Mouse (Mus musculus): ENCODE measurements around the gene Lyrm4. TPM values are rescaled to one million over a fixed set of nuclear protein-coding genes. Genes with fewer than 3 reads are reported as not detected.
A peak's percentile ranks its signal among the peaks of the same experiment; 100 is the strongest.

Gene Lyrm4
- polyA plus RNA-seq, 1 experiment from 2014 or later: 24.5 TPM

DNA sequence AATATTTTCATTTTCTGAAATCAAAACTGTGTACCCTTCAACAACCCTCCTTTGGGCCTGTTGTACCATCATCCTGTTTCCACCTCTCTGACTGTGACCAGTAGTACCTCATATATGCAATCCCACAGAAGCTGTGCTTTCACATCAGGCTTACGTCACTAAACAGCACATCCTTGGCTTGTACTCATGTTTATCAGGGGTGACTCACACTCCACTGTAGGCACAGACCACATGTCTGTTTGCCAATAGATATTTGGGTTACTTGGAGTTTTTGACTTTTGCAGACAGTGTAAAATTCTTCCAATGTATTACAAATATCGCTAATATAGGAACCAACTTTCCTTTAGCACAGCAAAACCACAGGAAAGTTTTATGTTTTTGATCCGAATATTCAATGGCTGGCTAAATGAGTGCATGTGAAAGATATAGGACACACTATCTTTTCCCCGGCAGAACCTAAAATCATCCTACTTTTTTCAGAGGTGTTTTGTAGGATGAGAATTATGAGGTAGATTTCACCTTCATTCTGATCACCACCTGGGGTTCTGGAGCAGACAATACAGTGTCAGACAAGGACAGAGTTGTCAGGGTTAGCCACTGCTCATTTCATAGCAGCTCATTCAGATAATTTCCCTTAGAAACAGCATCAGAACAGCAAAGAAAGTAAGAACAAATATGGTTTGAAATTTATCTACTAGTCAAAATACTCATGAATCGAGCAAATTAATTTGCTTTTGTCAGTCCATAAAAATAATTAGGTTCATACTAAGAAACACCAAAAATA lies 30.5 kb downstream of the Lyrm4 start:
- Histone ChIP-seq H3K27me3 (ENCODE audit: insufficient read depth, poor library complexity, severe bottlenecking) (no peaks in the 10 kb centered on the region), H3K36me3 (no peaks in the 10 kb centered on the region; the same call in 1 of the 2 replicates), H3K9me3 (no peaks in the 10 kb centered on the region), H3K4me3 (no peak overlapping the region), H3K4me1 (peaks cover 26% of the 10 kb centered on the region), H3K27ac (no peak overlapping the region)
- no peak for DNase-seq (ENCODE audit: low spot score)
- 71% methylated on average over 5 of the region's 5 CpGs for WGBS

DNA sequence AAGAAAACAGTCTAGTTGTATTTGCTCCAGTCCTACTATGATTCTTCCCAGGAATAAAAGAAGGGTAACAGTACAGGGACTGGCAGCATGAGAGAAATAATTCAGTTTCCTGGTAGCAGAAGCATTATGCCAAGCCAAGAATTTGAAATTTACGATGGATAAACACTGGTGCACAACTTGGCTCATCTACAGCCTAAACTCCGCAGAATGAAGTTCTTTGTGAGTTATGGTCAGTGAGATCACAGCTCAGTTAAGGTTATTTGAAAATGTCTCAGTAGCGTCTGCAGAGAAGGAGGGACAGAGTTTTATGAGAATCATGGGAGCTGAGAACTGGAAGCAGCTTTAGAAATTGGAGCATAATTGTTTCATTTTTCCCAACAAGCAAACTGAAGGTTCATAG lies 31.4 kb downstream of the Lyrm4 start:
- no peak for DNase-seq (ENCODE audit: low spot score)
- Histone ChIP-seq H3K9me3 (no peaks in the 10 kb centered on the region), H3K4me1 (peaks cover 19% of the 10 kb centered on the region), H3K27ac (no peak overlapping the region), H3K27me3 (ENCODE audit: insufficient read depth, poor library complexity, severe bottlenecking) (no peaks in the 10 kb centered on the region), H3K4me3 (no peak overlapping the region), H3K36me3 (no peaks in the 10 kb centered on the region; the same call in 1 of the 2 replicates)
- 86% methylated on average over 3 of the region's 3 CpGs for WGBS

- peaks cover 6% of the 10 kb centered on the region for H3K4me1 ChIP-seq
- H3K9me3 ChIP-seq: no peaks in the 10 kb centered on the region
- H3K36me3 ChIP-seq: no peaks in the 10 kb centered on the region; the same call in 1 of the 2 replicates
- WGBS: 76% methylated on average over 3 of the region's 3 CpGs
- H3K27me3 ChIP-seq (ENCODE audit: insufficient read depth, poor library complexity, severe bottlenecking): no peaks in the 10 kb centered on the region
- H3K27ac ChIP-seq: no peak overlapping the region
- H3K4me3 ChIP-seq: no peak overlapping the region
- no peak for DNase-seq (ENCODE audit: low spot score)
Measured at GRCm38 (mm10) chr13:36084701-36085100, 32.6 kb downstream of the Lyrm4 start.

DNA sequence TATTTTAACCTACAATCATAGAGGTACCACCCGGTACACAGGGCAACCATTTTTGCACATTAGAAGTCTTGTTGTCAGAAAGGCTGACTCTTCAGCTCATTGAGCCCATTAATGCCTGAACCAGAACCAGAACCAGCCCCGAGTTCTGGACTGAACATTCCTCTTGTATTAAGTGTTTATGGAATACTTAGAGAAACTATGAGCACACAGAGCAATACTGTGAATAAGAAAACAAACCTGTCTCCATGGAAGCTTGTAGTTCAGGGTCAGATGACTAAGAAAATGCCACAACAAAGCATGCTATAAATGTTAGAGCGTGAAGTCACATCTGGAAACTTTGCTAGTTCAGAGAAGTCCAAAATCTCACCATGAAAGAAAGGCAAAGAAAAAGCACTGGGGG lies 35.7 kb downstream of the Lyrm4 start:
- Histone ChIP-seq H3K4me1 (no peaks in the 10 kb centered on the region), H3K27me3 (ENCODE audit: insufficient read depth, poor library complexity, severe bottlenecking) (no peaks in the 10 kb centered on the region), H3K4me3 (no peak overlapping the region), H3K27ac (no peak overlapping the region), H3K36me3 (no peaks in the 10 kb centered on the region; the same call in 1 of the 2 replicates), H3K9me3 (no peaks in the 10 kb centered on the region)
- 91% methylated on average over 3 of the region's 3 CpGs for WGBS
- DNase-seq (ENCODE audit: low spot score): no peak

GRCm38 (mm10) chr13:36074484-36074883 lies 42.8 kb downstream of the Lyrm4 start:
- DNase-seq (ENCODE audit: low spot score): no peak
- Histone ChIP-seq H3K9me3 (no peaks in the 10 kb centered on the region), H3K36me3 (no peaks in the 10 kb centered on the region), H3K4me1 (no peaks in the 10 kb centered on the region), H3K27me3 (ENCODE audit: insufficient read depth, poor library complexity, severe bottlenecking) (no peaks in the 10 kb centered on the region), H3K4me3 (no peak overlapping the region), H3K27ac (no peak overlapping the region)
- WGBS: 83% methylated on average over 3 of the region's 3 CpGs

DNA sequence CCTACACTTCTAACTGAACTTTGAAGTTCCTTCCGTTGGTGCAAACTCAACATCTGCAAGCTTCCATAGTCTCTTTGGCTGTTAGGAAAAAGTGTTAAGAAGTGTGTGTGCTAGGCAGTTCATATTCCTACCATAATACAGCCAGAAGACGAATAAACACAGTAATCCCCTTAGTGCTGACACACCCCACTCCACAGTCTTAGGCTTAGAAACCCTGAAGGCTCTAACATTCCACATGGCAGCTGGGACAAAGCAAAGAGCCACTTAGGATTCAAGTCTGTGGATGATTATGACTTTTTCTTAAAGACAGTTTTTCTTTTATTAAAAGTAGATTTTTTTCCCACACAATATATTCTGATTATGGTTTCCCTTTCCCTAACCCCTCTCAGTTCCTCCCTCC lies 50.6 kb downstream of the Lyrm4 start:
- H3K4me3 ChIP-seq: no peak overlapping the region
- DNase-seq (ENCODE audit: low spot score): no peak
- no peaks in the 10 kb centered on the region for H3K4me1 ChIP-seq
- no peak overlapping the region for H3K27ac ChIP-seq
- no peaks in the 10 kb centered on the region for H3K9me3 ChIP-seq
- no peaks in the 10 kb centered on the region for H3K27me3 ChIP-seq (ENCODE audit: insufficient read depth, poor library complexity, severe bottlenecking)
- no peaks in the 10 kb centered on the region for H3K36me3 ChIP-seq
- WGBS: 79% methylated on average over 2 of the region's 2 CpGs

GRCm38 (mm10) chr13:36057489-36057888 lies 59.8 kb downstream of the Lyrm4 start:
- no peaks in the 10 kb centered on the region for H3K27me3 ChIP-seq (ENCODE audit: insufficient read depth, poor library complexity, severe bottlenecking)
- H3K27ac ChIP-seq: no peak overlapping the region
- H3K9me3 ChIP-seq: no peaks in the 10 kb centered on the region
- H3K4me1 ChIP-seq: peaks cover 14% of the 10 kb centered on the region; the same call in 1 of the 2 replicates
- H3K4me3 ChIP-seq: no peak overlapping the region
- 76% methylated on average over 2 of the region's 2 CpGs for WGBS
- no peak for DNase-seq (ENCODE audit: low spot score)
- H3K36me3 ChIP-seq: no peaks in the 10 kb centered on the region

- DNase-seq (ENCODE audit: low spot score): peak; percentile 75
- no peak overlapping the region for H3K27ac ChIP-seq
- H3K9me3 ChIP-seq: no peaks in the 10 kb centered on the region
- 56% methylated on average over 4 of the region's 4 CpGs for WGBS
- no peaks in the 10 kb centered on the region for H3K36me3 ChIP-seq
- H3K27me3 ChIP-seq (ENCODE audit: insufficient read depth, poor library complexity, severe bottlenecking): no peaks in the 10 kb centered on the region
- H3K4me3 ChIP-seq: no peak overlapping the region
- peaks cover 14% of the 10 kb centered on the region; the same call in 1 of the 2 replicates for H3K4me1 ChIP-seq
Measured at GRCm38 (mm10) chr13:36056925-36057324, 60.4 kb downstream of the Lyrm4 start.

DNA sequence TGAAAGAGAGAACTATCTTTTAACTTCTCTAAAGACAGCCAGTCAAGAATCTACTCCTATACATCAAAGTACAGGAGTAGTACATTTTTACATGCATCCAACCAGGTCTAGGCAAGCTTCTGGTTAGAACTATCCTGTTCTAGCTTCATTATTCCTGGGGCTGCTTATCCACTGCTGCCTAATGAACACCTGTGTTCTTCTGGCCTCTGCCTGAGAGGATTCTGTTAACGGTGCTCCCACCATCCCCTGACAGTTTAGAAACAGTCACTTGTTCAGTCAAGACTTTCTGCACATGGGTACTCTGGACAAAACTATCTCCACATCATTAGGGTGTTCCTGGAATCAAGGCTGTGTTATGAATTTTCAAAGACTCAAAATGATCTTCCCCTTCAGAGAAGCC lies 60.8 kb downstream of the Lyrm4 start:
- WGBS: 73% methylated on average over 1 of the region's 1 CpGs
- no peak for DNase-seq (ENCODE audit: low spot score)
- H3K27ac ChIP-seq: no peak overlapping the region
- no peaks in the 10 kb centered on the region for H3K27me3 ChIP-seq (ENCODE audit: insufficient read depth, poor library complexity, severe bottlenecking)
- no peaks in the 10 kb centered on the region for H3K36me3 ChIP-seq
- H3K9me3 ChIP-seq: no peaks in the 10 kb centered on the region
- H3K4me1 ChIP-seq: peaks cover 14% of the 10 kb centered on the region; the same call in 1 of the 2 replicates
- H3K4me3 ChIP-seq: no peak overlapping the region

GRCm38 (mm10) chr13:36035528-36035927 lies 81.8 kb downstream of the Lyrm4 start:
- WGBS: 74% methylated on average over 4 of the region's 4 CpGs
- Histone ChIP-seq H3K27ac (no peak overlapping the region), H3K4me1 (peaks cover 15% of the 10 kb centered on the region; the same call in 1 of the 2 replicates), H3K4me3 (no peak overlapping the region), H3K9me3 (no peaks in the 10 kb centered on the region), H3K36me3 (no peaks in the 10 kb centered on the region), H3K27me3 (ENCODE audit: insufficient read depth, poor library complexity, severe bottlenecking) (no peaks in the 10 kb centered on the region)
- no peak for DNase-seq (ENCODE audit: low spot score)

DNA sequence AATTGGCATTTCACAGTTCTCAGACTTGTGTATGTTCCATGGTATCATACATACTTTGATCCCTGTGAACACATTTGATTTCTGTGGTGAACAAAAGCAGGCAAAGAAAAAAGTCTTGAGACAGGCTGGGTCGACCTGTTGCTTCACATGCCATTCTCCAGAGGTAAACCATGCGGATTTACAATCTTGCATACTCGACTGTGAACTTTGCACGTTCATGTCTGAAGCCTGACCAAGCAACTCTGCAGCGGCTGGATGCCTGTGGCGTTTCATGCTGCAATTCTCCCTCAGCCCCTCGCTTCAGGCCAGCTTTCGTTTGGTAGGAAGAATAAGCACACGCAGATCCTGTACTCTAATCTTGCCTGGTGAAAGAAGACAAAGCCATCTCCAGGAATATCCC lies 85.4 kb downstream of the Lyrm4 start:
- WGBS: 62% methylated on average over 9 of the region's 9 CpGs
- Histone ChIP-seq H3K27me3 (ENCODE audit: insufficient read depth, poor library complexity, severe bottlenecking) (no peaks in the 10 kb centered on the region), H3K9me3 (no peaks in the 10 kb centered on the region), H3K4me1 (peaks cover 15% of the 10 kb centered on the region; the same call in 1 of the 2 replicates), H3K4me3 (no peak overlapping the region), H3K36me3 (no peaks in the 10 kb centered on the region), H3K27ac (peak overlapping the region; percentile 56)
- DNase-seq (ENCODE audit: low spot score): no peak

GRCm38 (mm10) chr13:36019309-36020274 lies 97.7 kb downstream of the Lyrm4 start:
- WGBS: 58% methylated on average over 10 of the region's 10 CpGs
- H3K4me3 ChIP-seq: no peak overlapping the region
- peaks cover 17% of the 10 kb centered on the region for H3K4me1 ChIP-seq
- no peaks in the 10 kb centered on the region for H3K36me3 ChIP-seq
- no peak overlapping the region for H3K27ac ChIP-seq
- DNase-seq (ENCODE audit: low spot score): no peak
- no peaks in the 10 kb centered on the region for H3K27me3 ChIP-seq (ENCODE audit: insufficient read depth, poor library complexity, severe bottlenecking)
- no peaks in the 10 kb centered on the region for H3K9me3 ChIP-seq

DNA sequence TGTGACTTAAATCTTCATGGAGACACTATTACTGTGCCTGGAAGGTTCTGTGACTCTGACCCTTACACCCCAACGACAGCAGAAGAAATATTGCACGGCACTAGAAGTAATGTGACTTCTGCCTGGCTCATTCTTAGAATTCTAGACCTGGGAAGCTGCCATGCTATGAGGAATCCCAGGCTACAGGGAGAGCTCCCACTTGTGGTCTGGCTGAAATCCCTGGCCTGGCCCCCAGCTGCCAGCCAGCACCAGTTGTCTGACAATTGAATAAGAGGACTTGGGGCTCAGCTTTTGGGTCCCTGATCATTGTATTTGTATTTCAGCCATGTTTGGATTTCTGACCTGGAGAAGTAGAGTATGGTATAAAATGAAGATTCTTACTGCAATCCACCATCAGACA lies 99.3 kb downstream of the Lyrm4 start:
- no peak overlapping the region for H3K4me3 ChIP-seq
- H3K9me3 ChIP-seq: no peaks in the 10 kb centered on the region
- WGBS: 54% methylated on average over 2 of the region's 2 CpGs
- no peak overlapping the region for H3K27ac ChIP-seq
- no peak for DNase-seq (ENCODE audit: low spot score)
- no peaks in the 10 kb centered on the region for H3K36me3 ChIP-seq
- H3K4me1 ChIP-seq: peaks cover 17% of the 10 kb centered on the region
- H3K27me3 ChIP-seq (ENCODE audit: insufficient read depth, poor library complexity, severe bottlenecking): no peaks in the 10 kb centered on the region
